Mouse (Mus musculus) lung, postnatal 0 days (tissue): ENCODE data around the gene Depp1. TPM values are rescaled to one million over a fixed set of nuclear protein-coding genes. Genes with fewer than 3 reads are reported as not detected.
A peak's percentile ranks its signal among the peaks of the same experiment; 100 is the strongest.

Experiments
- ATAC-seq: fragments of 200-750 bp; cut with Nextera tagmentation; 2 replicates; pipeline ENCODE4 v1.8.0; 2017; ENCODE audit warnings: moderate library complexity
- DNase-seq: peaks from one replicate; pipeline ENCODE4 v3.0.0-alpha.2; 2016; ENCODE audit warnings: low spot score
- H3K27ac ChIP-seq: fragments of 300-500 bp; sonication (generic); 2 replicates; pipeline ENCODE4 v1.5.1; 2014; ENCODE audit warnings: antibody characterized with exemption, mild to moderate bottlenecking, low read length, mixed read lengths
- H3K27me3 ChIP-seq: fragments of 300-500 bp; sonication (generic); replicated peaks from 2 replicates; pipeline ENCODE4 v1.6.1; 2014; ENCODE audit warnings: low read length, mixed read lengths; ENCODE audit not compliant: insufficient read depth
- H3K36me3 ChIP-seq: fragments of 300-500 bp; sonication (generic); 2 replicates; pipeline ENCODE4 v1.6.1; 2014; ENCODE audit warnings: low read length, mixed read lengths; ENCODE audit not compliant: insufficient read depth
- H3K4me1 ChIP-seq: fragments of 300-500 bp; sonication (generic); 2 replicates; pipeline ENCODE4 v1.6.1; 2014; ENCODE audit warnings: antibody characterized with exemption, low read depth, low read length, mixed read lengths; ENCODE audit not compliant: insufficient read depth
- H3K4me2 ChIP-seq: fragments of 300-500 bp; sonication (generic); replicated peaks from 2 replicates; pipeline ENCODE4 v1.6.1; 2014; ENCODE audit warnings: low read depth, mild to moderate bottlenecking, low read length, moderate library complexity, mixed read lengths
- H3K4me3 ChIP-seq: fragments of 300-500 bp; sonication (generic); 2 replicates; pipeline ENCODE4 v1.5.1; 2014; ENCODE audit warnings: low read depth, low read length
- H3K9ac ChIP-seq: fragments of 300-500 bp; sonication (generic); replicated peaks from 2 replicates; pipeline ENCODE4 v1.6.1; 2014; ENCODE audit warnings: low read depth, mild to moderate bottlenecking
- H3K9me3 ChIP-seq: fragments of 300-500 bp; sonication (generic); 2 replicates; pipeline ENCODE4 v1.6.1; 2016; ENCODE audit warnings: low read length, mixed read lengths
- CTCF ChIP-seq: IDR thresholded peaks from 2 replicates; pipeline ENCODE4 v1.5.1; 2016; ENCODE audit warnings: antibody characterized with exemption, mild to moderate bottlenecking
- EP300 ChIP-seq: IDR thresholded peaks from 2 replicates; pipeline ENCODE4 v1.6.1; 2016; ENCODE audit warnings: antibody characterized with exemption, mild to moderate bottlenecking, control low read depth
- WGBS: fragments of 180-500 bp; shearing (Covaris S2); extraction: QIAGEN DNeasy Blood & Tissue Kit; methylation state at CpG from one replicate; pipeline ENCODE4 v1.1.7; 2014; 5-methylcytosine and 5-hydroxymethylcytosine counted together
- polyA plus RNA-seq: library from polyadenylated mRNA; unstranded; fragments of >200 nt; fragmentation: Nextera tagmentation; extraction: Ambion mirVana; gene quantifications from 2 replicates; pipeline ENCODE4 v1.2.1, GENCODE M21; 2015

Gene Depp1
- polyA plus RNA-seq, 1 experiment from 2014 or later: 86.1 TPM

GRCm38 (mm10) chr6:116673471-116674282 is 23.3 kb downstream of the Depp1 start, which contains the start of gene Rassf4:
Gene Rassf4, minus strand, starts transcription at chr6:116673952.
- Histone ChIP-seq H3K27me3 (no peaks in the 10 kb centered on the region), H3K9me3 (no peaks in the 10 kb centered on the region), H3K4me3 (peak within 1 kb of the TSS; percentile 42), H3K27ac (peak within 1 kb of the TSS; percentile 66), H3K4me2 (peak within 1 kb of the TSS; percentile 69), H3K36me3 (no peaks in the 10 kb centered on the region), H3K9ac (peak within 1 kb of the TSS; percentile 23; the same call in 1 of the 2 replicates), H3K4me1 (peaks cover 10% of the 10 kb centered on the region; the same call in 1 of the 2 replicates)
- under 1% methylated on average over 43 of the region's 44 CpGs for WGBS
- ATAC-seq (peak; percentile 91), DNase-seq (peak; percentile 80)
- TF ChIP-seq EP300: no peak
- TF ChIP-seq CTCF: no peak

- no peaks in the 10 kb centered on the region for H3K9me3 ChIP-seq
- peak; percentile 17 for DNase-seq
- no peaks in the 10 kb centered on the region for H3K27me3 ChIP-seq
- H3K27ac ChIP-seq: peak overlapping the region; percentile 66
- no peak for TF ChIP-seq CTCF
- no peak for TF ChIP-seq EP300
- H3K4me3 ChIP-seq: peak overlapping the region; percentile 42
- H3K9ac ChIP-seq: peak overlapping the region; percentile 23; the same call in 1 of the 2 replicates
- WGBS: 19% methylated on average over 16 of the region's 16 CpGs
- peaks cover 10% of the 10 kb centered on the region; the same call in 1 of the 2 replicates for H3K4me1 ChIP-seq
- peak overlapping the region; percentile 69 for H3K4me2 ChIP-seq
- no peaks in the 10 kb centered on the region for H3K36me3 ChIP-seq
- no peak; the same call in 1 of the 2 replicates for ATAC-seq
Observed at GRCm38 (mm10) chr6:116674283-116674886, 24.0 kb downstream of the Depp1 start.

- no peak overlapping the region for H3K27ac ChIP-seq
- no peaks in the 10 kb centered on the region for H3K27me3 ChIP-seq
- peaks cover 10% of the 10 kb centered on the region; the same call in 1 of the 2 replicates for H3K4me1 ChIP-seq
- WGBS: 53% methylated on average over 10 of the region's 10 CpGs
- DNase-seq: peak; percentile 14
- H3K9ac ChIP-seq: no peak overlapping the region
- ATAC-seq: no peak
- no peak for TF ChIP-seq CTCF
- TF ChIP-seq EP300: no peak
- no peak overlapping the region for H3K4me3 ChIP-seq
- no peaks in the 10 kb centered on the region for H3K36me3 ChIP-seq
- H3K9me3 ChIP-seq: no peaks in the 10 kb centered on the region
- H3K4me2 ChIP-seq: no peak overlapping the region
Observed at GRCm38 (mm10) chr6:116676355-116676913, 26.0 kb downstream of the Depp1 start.

- Histone ChIP-seq H3K4me2 (no peak overlapping the region), H3K27ac (no peak overlapping the region), H3K4me1 (peaks cover 10% of the 10 kb centered on the region; the same call in 1 of the 2 replicates), H3K27me3 (no peaks in the 10 kb centered on the region), H3K4me3 (no peak overlapping the region), H3K9me3 (no peaks in the 10 kb centered on the region), H3K9ac (no peak overlapping the region), H3K36me3 (no peaks in the 10 kb centered on the region)
- no peak for DNase-seq
- TF ChIP-seq CTCF (no peak), EP300 (no peak)
- no peak for ATAC-seq
- 49% methylated on average over 6 of the region's 6 CpGs for WGBS
Observed at GRCm38 (mm10) chr6:116677321-116677720, 26.9 kb downstream of the Depp1 start.

DNA sequence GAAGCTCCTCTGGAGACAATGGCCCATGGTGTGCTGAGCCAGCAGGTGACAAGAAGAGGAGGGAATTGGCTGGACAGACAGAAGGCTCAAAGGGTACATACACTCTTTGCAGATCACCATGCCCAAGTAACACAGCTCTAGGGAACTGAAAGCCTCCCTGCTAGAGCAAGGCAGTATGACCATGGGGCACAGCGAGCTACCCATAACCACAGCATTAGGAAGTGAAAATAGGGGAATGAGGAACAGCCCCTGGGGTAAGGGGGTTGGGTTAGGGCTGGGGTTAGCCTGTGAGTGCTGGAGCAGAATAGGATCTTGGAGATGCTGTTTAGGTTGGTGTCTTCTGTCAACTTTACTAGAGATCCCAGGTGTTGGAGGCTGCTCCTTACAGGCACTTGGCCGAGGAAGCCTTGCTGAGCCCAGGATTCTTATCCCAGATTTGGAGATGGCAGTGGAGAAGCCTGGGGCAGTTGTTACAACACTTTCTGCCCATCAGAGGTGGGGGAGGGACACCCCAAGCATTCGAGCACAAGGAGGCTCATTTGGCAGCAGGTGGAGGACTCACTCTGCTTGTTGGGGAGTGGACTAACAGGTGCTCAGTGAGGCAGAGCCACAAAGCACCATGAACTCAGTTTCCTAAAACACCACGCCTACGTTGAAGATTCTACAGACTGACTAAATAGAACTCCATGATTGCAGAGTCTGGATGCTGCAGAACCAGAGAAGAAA is 29.3 kb downstream of the Depp1 start:
- Histone ChIP-seq H3K9me3 (no peaks in the 10 kb centered on the region), H3K9ac (no peak overlapping the region), H3K36me3 (no peaks in the 10 kb centered on the region), H3K4me2 (no peak overlapping the region), H3K4me3 (no peak overlapping the region), H3K4me1 (no peaks in the 10 kb centered on the region), H3K27me3 (no peaks in the 10 kb centered on the region), H3K27ac (no peak overlapping the region)
- no peak; the same call in 1 of the 2 replicates for ATAC-seq
- peak; percentile 21 for DNase-seq
- WGBS: 58% methylated on average over 5 of the region's 5 CpGs
- TF ChIP-seq EP300 (no peak), CTCF (no peak)
